Mouse (Mus musculus): ENCODE measurements around the gene Hs6st3.

- TF ChIP-seq POLR2A (IDR thresholded peaks at IDR 0.05; ENCODE audit: insufficient read depth, low read length) (no peak), EP300 (IDR thresholded peaks at IDR 0.05; ENCODE audit: insufficient read depth, low read depth, low read length) (no peak)
These were observed 770.0 kb downstream of the Hs6st3 start for GRCm38 (mm10) chr14:119908032-119908675.

Measured in ES-Bruce4 (cell line).